Mouse (Mus musculus) myocyte (in vitro differentiated cells): ENCODE measurements around the gene Samd4. TPM values are rescaled to one million over a fixed set of nuclear protein-coding genes. Genes with fewer than 3 reads are reported as not detected.
"Not testable (repeated sequence)": the region's sequence is repeated elsewhere in the genome, so short reads cannot be mapped to it uniquely, and the experiment has no call there.

Experiments
- H3K27me3 ChIP-seq: one replicate; pipeline ENCODE4 v1.6.1; 2011; ENCODE audit not compliant: control insufficient read depth, insufficient read depth, insufficient read length
- H3K36me3 ChIP-seq: one replicate; pipeline ENCODE4 v1.6.1; 2011; ENCODE audit not compliant: control insufficient read depth, insufficient read depth
- H3K4me2 ChIP-seq: one replicate; pipeline ENCODE4 v1.6.1; 2011; ENCODE audit warnings: low read depth, control low read depth
- H3K4me3 ChIP-seq: one replicate; pipeline ENCODE4 v1.5.1; 2011; ENCODE audit warnings: mild to moderate bottlenecking, control low read depth, moderate library complexity
- H3K79me2 ChIP-seq: one replicate; pipeline ENCODE4 v1.6.1; 2011; ENCODE audit not compliant: control insufficient read depth, insufficient read depth
- H3ac ChIP-seq: one replicate; pipeline ENCODE4 v1.6.1; 2011; ENCODE audit not compliant: control insufficient read depth, insufficient read length
- CEBPB ChIP-seq: IDR thresholded peaks from 2 replicates; pipeline ENCODE4 v1.6.1; 2011; ENCODE audit warnings: mild to moderate bottlenecking, moderate library complexity; ENCODE audit not compliant: poor library complexity, insufficient read depth, severe bottlenecking
- E2F4 ChIP-seq: IDR thresholded peaks from one replicate; pipeline ENCODE4 v1.6.1; 2011; ENCODE audit warnings: mild to moderate bottlenecking, control low read depth, moderate library complexity; ENCODE audit not compliant: insufficient read depth
- MAX ChIP-seq: IDR thresholded peaks from one replicate; pipeline ENCODE4 v1.6.1; 2011; ENCODE audit warnings: low read depth, mild to moderate bottlenecking, control low read depth
- MYOD1 ChIP-seq, 3 experiments: IDR thresholded peaks; one replicate each; pipeline ENCODE4 v1.6.1; 2011; ENCODE audit warnings: control low read depth in 2 of 3, low read depth in 2 of 3, mild to moderate bottlenecking in 2 of 3, moderate library complexity in 1 of 3; ENCODE audit not compliant: insufficient read length in 2 of 3, control insufficient read depth in 1 of 3
- MYOG ChIP-seq, 3 experiments: IDR thresholded peaks; one replicate each; pipeline ENCODE4 v1.6.1; 2011; ENCODE audit warnings: control low read depth in 2 of 3, low read depth in 2 of 3, mild to moderate bottlenecking in 2 of 3; ENCODE audit not compliant: insufficient read length in 2 of 3, control insufficient read depth in 1 of 3, insufficient read depth in 1 of 3
- POLR2A ChIP-seq: IDR thresholded peaks from one replicate; pipeline ENCODE4 v1.6.1; 2011; ENCODE audit warnings: low read depth, mild to moderate bottlenecking, control low read depth, moderate library complexity; ENCODE audit not compliant: insufficient read length
- POLR2AphosphoS2 ChIP-seq: IDR thresholded peaks from one replicate; pipeline ENCODE4 v1.6.1; 2011; ENCODE audit warnings: low read depth, control low read depth; ENCODE audit not compliant: insufficient read length
- REST ChIP-seq: IDR thresholded peaks from one replicate; pipeline ENCODE4 v1.6.1; 2011; ENCODE audit warnings: mild to moderate bottlenecking, control low read depth, moderate library complexity; ENCODE audit not compliant: insufficient read depth, insufficient read length
- SRF ChIP-seq: IDR thresholded peaks from one replicate; pipeline ENCODE4 v1.6.1; 2011; ENCODE audit warnings: low read depth; ENCODE audit not compliant: control insufficient read depth, insufficient read length
- TCF12 ChIP-seq: IDR thresholded peaks from one replicate; pipeline ENCODE4 v1.6.1; 2011; ENCODE audit warnings: mild to moderate bottlenecking, control low read depth; ENCODE audit not compliant: poor library complexity, insufficient read depth, severe bottlenecking
- TCF3 ChIP-seq: IDR thresholded peaks from one replicate; pipeline ENCODE4 v1.6.1; 2011; ENCODE audit warnings: low read depth, control low read depth; ENCODE audit not compliant: insufficient read length
- USF1 ChIP-seq: IDR thresholded peaks from one replicate; pipeline ENCODE4 v1.6.1; 2011; ENCODE audit warnings: low read depth, mild to moderate bottlenecking, control low read depth, moderate library complexity
- polyA plus RNA-seq: library from polyadenylated mRNA; unstranded; fragments of >200 nt; fragmentation: generic; extraction: Trizol; gene quantifications from one replicate; pipeline ENCODE4 v1.2.1, GENCODE M21; 2012; ENCODE audit warnings: missing spikeins

Gene Samd4
- polyA plus RNA-seq, 1 experiment = 15.7 TPM

DNA sequence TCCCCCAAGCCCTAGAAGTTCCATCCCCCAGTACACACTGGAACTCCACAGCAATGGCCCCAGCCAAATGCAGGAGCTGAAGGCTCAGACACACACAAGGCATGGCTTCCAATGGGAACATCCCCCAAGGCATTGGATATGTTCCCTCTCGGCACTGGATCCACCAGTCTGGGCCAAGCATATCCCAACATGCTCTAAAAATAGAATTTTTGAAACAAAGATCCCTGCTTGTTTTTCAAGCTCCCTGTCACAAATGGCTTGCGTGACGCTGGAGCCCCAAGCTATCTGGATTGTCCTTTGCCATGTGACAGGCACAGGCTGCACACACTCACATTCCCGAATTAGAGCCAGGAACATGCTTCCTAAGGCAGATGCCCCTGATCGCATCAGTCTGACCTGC lies 213.7 kb downstream of the Samd4 start:
- peaks cover 26% of the 10 kb centered on the region for H3K36me3 ChIP-seq
- H3K79me2 ChIP-seq = no peaks in the 10 kb centered on the region
- no peak overlapping the region for H3K4me2 ChIP-seq
- no peak overlapping the region for H3K4me3 ChIP-seq
- no peaks in the 10 kb centered on the region for H3K27me3 ChIP-seq
- no peak for TF ChIP-seq MAX
- no peak for TF ChIP-seq POLR2A
- TF ChIP-seq SRF = no peak
- no peak for TF ChIP-seq REST
- TF ChIP-seq POLR2AphosphoS2 = no peak
- no peak for TF ChIP-seq TCF12
- TF ChIP-seq MYOD1 (IDR thresholded peaks at IDR 0.05; ENCODE audit: control insufficient read depth in 1 of 3, insufficient read length in 2 of 3, low read depth in 2 of 3) = no peak
- no peak for TF ChIP-seq MYOG (IDR thresholded peaks at IDR 0.05; ENCODE audit: control insufficient read depth in 1 of 3, insufficient read depth in 1 of 3, insufficient read length in 2 of 3, low read depth in 2 of 3)
- no peak for TF ChIP-seq TCF3
- no peak for TF ChIP-seq E2F4
- no peak for TF ChIP-seq CEBPB
- TF ChIP-seq USF1 = no peak
- H3ac ChIP-seq = no peak overlapping the region

DNA sequence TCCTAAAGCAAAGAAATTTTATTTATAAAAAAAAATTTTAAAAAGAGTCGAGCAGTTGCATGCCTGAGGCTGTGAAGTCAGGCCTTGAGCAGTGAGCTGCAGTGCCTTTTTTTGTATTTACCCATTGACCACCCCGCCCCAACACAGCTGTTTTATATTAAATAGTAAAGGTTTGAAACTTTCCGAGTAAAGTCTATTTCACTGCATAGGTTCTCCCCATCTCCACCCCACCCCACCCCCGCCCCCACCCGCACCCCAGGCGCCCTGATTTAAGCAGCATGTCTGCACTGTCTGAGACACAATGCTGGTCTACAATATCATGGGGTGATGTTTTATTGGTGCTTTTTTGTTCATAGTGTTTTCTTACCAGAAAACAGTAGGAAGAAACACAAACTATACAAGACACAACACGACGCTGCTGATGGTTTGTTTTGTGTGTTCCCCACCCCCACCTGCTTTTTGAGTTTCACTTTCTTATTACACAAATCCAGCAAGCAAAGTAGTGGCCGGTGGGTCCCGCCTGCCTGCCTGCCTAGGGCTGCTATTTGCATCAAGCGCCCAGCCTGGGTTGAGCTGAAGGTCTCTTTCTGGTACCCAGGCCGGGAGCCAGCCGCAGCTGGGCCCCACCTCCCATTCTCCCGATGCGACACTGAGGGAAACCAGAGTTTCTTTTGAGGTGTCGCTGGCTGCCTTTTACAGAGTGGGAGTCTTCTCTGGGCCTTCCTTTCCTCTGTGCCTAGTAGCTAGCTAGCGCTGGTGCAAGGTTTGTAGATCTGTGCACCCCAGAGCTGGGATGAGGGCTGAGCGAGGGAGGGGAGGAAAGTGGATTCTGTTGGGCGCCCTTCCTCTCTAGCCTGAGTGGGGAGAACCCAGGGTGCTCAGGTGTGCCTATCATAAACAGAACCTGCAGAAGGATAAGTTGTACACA lies 221.9 kb downstream of the Samd4 start:
- no peaks in the 10 kb centered on the region for H3K79me2 ChIP-seq
- H3K27me3 ChIP-seq = no peaks in the 10 kb centered on the region
- no peak overlapping the region for H3ac ChIP-seq
- no peak overlapping the region for H3K4me3 ChIP-seq
- TF ChIP-seq CEBPB (no peak), REST (no peak), POLR2AphosphoS2 (no peak), USF1 (no peak), TCF3 (no peak), MYOG (IDR thresholded peaks at IDR 0.05; ENCODE audit: control insufficient read depth in 1 of 3, insufficient read depth in 1 of 3, insufficient read length in 2 of 3, low read depth in 2 of 3) (no peak), MAX (no peak), E2F4 (no peak), SRF (no peak), TCF12 (no peak)
- H3K36me3 ChIP-seq = peaks cover 7% of the 10 kb centered on the region
- H3K4me2 ChIP-seq = no peak overlapping the region

DNA sequence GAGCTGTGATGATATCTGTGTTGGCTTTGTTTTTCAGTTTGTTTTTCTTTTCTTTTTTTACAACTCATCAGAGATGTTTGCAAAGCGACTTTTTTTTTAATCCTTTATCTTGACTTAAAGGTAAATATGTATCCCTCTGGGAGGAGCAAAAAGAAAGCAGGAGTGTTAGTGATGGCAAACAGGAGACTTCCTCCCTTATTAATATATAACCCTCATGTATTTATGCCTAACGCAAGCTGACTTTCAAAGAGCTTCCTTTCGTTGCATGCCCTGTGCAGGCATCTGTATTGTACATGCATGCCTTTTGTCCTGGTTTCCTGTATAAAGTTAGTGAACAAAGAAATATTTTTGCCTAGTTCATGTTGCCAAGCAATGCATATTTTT lies 222.5 kb downstream of the Samd4 start:
- no peak overlapping the region for H3K4me2 ChIP-seq
- H3K27me3 ChIP-seq = no peaks in the 10 kb centered on the region
- H3K79me2 ChIP-seq = no peaks in the 10 kb centered on the region
- TF ChIP-seq MAX (no peak), REST (no peak), CEBPB (no peak), E2F4 (no peak), SRF (no peak), MYOD1 (IDR thresholded peaks at IDR 0.05; ENCODE audit: control insufficient read depth in 1 of 3, insufficient read length in 2 of 3, low read depth in 2 of 3) (no peak), POLR2AphosphoS2 (no peak), MYOG (IDR thresholded peaks at IDR 0.05; ENCODE audit: control insufficient read depth in 1 of 3, insufficient read depth in 1 of 3, insufficient read length in 2 of 3, low read depth in 2 of 3) (no peak), USF1 (no peak), POLR2A (no peak), TCF3 (no peak)
- no peak overlapping the region for H3K4me3 ChIP-seq
- no peak overlapping the region for H3ac ChIP-seq
- H3K36me3 ChIP-seq = peaks cover 7% of the 10 kb centered on the region

DNA sequence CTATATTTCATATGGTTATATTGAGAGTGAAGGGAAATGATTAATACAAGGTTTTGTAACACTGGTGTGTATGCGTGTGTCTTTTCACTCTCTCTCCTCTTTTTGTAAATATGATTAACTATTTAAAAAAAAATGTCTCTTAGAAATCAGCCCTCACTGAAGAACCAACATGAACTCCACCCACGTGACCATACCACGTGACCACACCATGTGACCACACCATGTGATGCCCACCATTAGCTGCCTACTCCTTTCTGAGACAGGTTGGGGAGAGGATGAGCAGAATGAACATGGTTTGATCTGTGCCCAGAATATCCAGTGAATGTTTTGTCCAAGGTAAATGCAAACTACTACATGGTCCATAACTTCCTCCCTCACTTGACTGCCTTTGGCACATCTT lies 223.1 kb downstream of the Samd4 start:
- Histone ChIP-seq H3K4me2 (no peak overlapping the region), H3ac (no peak overlapping the region)
- TF ChIP-seq E2F4 = no peak
- TF ChIP-seq TCF3 = no peak
- no peak for TF ChIP-seq TCF12
- no peak for TF ChIP-seq SRF

DNA sequence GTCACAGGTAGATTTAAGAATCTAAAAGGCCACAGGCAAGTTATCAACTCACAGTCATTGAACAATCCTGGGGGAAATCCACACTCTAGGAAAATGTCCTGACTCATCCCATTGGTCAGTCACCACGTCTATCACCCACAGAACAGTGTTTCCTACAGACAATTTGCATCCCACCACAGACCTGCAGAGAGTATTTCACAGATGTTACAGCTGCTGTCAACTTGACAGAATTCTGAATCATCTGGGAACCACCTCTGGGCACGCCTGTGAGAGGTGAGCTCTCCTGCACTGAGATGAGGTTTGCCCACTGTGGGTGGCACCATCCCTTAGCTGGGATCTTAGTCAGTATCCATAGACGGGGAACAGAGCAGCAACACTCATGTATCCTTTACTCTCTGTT lies 224.8 kb downstream of the Samd4 start:
- H3ac ChIP-seq = no peak overlapping the region
- H3K79me2 ChIP-seq = no peaks in the 10 kb centered on the region
- H3K4me3 ChIP-seq = no peak overlapping the region
- no peak overlapping the region for H3K4me2 ChIP-seq
- no peaks in the 10 kb centered on the region for H3K36me3 ChIP-seq
- TF ChIP-seq MAX = no peak
- no peak for TF ChIP-seq E2F4
- no peak for TF ChIP-seq POLR2AphosphoS2
- no peak for TF ChIP-seq SRF
- no peak for TF ChIP-seq POLR2A
- no peak for TF ChIP-seq CEBPB
- TF ChIP-seq MYOD1 (IDR thresholded peaks at IDR 0.05; ENCODE audit: control insufficient read depth in 1 of 3, insufficient read length in 2 of 3, low read depth in 2 of 3) = no peak
- TF ChIP-seq TCF12 = no peak
- TF ChIP-seq TCF3 = no peak
- no peak for TF ChIP-seq USF1
- TF ChIP-seq MYOG (IDR thresholded peaks at IDR 0.05; ENCODE audit: control insufficient read depth in 1 of 3, insufficient read depth in 1 of 3, insufficient read length in 2 of 3, low read depth in 2 of 3) = no peak
- no peak for TF ChIP-seq REST
- H3K27me3 ChIP-seq = no peaks in the 10 kb centered on the region

More for the DNA sequence above, 223.1 kb downstream of the Samd4 start:
- Histone ChIP-seq H3K36me3 (peaks cover 1% of the 10 kb centered on the region), H3K79me2 (no peaks in the 10 kb centered on the region), H3K27me3 (no peaks in the 10 kb centered on the region), H3K4me3 (no peak overlapping the region)

DNA sequence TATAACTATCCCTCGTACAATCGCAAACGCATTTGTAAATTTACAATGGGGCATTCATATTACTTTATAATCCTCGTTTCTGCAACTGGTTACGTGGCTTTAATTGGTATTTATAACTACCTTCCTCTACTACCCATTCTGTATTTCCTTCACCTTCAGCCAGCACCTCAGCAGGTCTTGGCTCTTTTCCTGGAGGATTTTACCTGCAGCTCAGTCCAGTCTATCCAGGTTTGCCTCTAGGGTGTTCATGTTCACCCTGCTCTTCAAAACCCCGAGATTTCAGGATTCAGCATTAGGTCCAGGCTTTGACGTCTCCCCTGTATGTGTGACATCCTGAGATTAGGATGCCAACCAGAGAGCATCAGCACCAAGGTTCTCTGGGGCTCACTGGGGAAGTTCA lies 227.7 kb downstream of the Samd4 start:
- H3K4me2 ChIP-seq, H3ac ChIP-seq, H3K27me3 ChIP-seq, H3K4me3 ChIP-seq, H3K36me3 ChIP-seq, H3K79me2 ChIP-seq: not testable (repeated sequence)
